Mouse (Mus musculus) kidney, postnatal 4 days (tissue): ENCODE results near the gene Vmn2r39.
"Not testable (repeated sequence)": the region's sequence is repeated elsewhere in the genome, so short reads cannot be mapped to it uniquely, and the experiment has no call there.

ENCODE experiments used
- DNase-seq, 2 experiments: peaks; one replicate each; pipeline ENCODE4 v3.0.0; 2021; ENCODE audit warnings: mixed read lengths in 2 of 2

Vmn2r39 gene

GRCm38 (mm10) chr7:9030698-9031097 lies at the start of gene Vmn2r39:
TSS of gene Vmn2r39 (minus strand) at chr7:9030798.
- not testable (repeated sequence) for DNase-seq

DNA sequence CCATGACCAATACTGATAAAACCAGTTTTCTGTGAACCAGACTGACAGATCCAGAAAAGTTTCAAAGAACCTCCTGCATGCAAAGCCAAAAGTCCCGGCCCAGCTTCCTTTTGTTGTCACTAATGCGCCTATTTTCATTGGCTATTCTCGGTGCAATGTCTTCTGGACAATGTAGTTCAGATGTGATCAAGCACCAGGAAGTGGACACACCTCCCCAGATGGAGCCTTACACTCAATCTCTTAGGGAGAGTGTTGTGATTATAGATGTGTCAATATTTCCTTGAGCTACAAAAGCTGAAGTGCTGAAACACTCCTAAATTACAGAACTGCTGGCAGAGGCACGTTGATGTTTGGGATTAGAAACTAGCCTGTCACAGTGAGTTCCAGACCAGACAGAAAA lies 34.8 kb upstream of the Vmn2r39 start:
- DNase-seq = not testable (repeated sequence)
